Mouse (Mus musculus): Measurements from ENCODE around the gene Nfib.

Gene Nfib

DNA sequence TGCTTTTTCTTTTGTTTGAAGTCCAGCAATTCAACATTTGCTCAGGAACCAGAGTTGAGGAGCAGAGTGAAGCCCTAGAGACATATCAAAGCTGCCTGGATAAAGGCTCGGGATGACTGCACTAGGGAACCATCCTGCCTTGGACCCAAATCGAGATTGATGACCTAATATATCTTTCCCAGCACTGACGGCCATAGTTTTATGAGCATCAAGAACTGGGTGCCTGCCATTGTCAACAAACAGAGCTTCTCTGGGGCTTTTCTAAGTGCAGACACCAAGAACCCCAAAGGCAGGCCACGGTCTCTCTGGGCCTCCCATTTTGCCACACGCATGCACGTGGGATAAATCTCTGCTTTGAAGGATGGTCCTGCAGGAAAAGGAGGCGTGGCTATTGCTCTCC, 153.3 kb downstream of the Nfib start:
- no peak for TF ChIP-seq GATA4 (IDR thresholded peaks at IDR 0.05; ENCODE audit: insufficient replicate concordance, low read length)

DNA sequence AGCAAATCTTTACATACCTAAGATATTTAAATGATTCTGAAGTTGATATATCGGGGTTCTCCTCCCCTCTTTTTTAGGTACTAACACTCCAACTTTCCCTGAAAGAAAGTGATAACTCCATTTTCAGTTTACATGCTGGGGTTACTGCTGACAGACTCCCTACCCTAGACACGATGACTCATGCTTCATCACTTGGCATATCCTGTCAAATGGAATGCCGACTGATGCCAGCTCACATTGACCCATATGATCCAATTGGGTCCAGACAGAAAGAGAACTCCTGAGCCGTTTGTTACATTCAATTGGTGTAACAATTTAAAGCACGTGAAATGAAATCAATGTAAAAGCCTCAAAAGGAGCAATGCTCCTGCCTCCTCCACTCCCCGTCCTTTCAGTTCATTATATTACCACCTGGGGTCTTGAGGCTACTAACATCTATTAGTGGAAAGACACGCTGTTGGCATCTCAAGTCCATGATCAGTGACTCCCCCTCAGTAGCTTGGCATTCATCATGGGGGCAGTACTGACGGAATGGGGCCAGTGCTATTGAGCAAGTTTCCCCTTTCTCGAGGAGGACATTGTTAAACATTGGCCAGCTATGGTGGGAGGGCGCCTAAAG, 155.7 kb downstream of the Nfib start:
- TF ChIP-seq GATA4 (IDR thresholded peaks at IDR 0.05; ENCODE audit: insufficient replicate concordance, low read length) = no peak

DNA sequence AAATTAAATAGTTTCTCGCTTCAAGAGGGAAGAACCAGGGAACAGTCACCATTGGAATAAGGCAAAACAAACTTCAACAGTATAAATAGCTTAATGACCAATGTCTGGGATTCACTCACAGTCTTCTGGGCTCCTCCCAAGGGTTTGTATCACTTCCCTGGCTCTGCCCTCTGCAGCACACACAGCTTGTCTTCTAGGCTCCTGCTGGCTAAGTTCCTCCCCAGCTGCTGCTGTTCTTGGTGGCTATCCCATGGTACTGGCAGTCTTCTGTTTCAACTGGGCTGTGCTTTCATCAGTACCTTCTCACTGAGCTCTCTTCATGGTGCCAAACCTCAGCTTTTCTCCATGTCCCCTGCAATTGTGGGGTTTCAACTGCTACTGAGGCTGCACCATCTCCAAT, 157.3 kb downstream of the Nfib start:
- no peak for TF ChIP-seq GATA4 (IDR thresholded peaks at IDR 0.05; ENCODE audit: insufficient replicate concordance, low read length)

DNA sequence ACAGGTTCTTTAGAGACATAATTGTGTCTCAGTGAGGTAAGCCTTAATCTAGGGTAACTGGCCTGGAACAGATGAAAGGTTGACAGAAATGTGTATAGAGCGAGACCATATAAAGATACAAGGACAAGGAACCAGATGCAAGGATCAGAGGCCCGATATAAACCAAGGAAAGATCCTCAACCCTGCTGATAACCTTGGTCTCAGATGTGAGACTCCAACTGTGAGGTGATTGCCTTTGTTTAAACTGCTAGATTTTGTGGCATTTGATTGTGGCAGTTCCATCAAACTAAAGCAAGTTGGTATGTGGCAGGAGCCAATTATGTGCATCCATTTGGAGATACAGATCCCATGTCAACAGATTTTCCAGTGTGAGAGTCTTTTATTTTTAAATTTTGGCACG, 161.6 kb downstream of the Nfib start:
- no peak for TF ChIP-seq GATA4 (IDR thresholded peaks at IDR 0.05; ENCODE audit: insufficient replicate concordance, low read length)

DNA sequence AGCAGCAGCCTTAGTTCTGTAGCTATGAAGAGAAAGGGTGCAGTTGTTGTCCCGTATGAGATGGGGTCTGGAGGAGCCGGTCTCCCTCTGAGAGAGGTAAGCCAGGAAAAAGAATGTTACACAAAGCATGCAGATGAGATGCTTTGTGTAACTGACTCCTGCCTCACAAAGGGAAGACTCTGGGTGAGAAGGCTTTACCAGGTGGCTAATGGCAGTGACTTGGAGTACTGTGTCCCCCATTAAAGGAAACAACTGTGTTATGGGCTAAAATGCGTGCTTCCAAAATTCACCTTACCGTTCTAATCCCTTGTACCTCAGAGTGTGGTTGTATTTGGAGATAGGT, 162.2 kb downstream of the Nfib start:
- TF ChIP-seq GATA4 (IDR thresholded peaks at IDR 0.05; ENCODE audit: insufficient replicate concordance, low read length) = no peak

DNA sequence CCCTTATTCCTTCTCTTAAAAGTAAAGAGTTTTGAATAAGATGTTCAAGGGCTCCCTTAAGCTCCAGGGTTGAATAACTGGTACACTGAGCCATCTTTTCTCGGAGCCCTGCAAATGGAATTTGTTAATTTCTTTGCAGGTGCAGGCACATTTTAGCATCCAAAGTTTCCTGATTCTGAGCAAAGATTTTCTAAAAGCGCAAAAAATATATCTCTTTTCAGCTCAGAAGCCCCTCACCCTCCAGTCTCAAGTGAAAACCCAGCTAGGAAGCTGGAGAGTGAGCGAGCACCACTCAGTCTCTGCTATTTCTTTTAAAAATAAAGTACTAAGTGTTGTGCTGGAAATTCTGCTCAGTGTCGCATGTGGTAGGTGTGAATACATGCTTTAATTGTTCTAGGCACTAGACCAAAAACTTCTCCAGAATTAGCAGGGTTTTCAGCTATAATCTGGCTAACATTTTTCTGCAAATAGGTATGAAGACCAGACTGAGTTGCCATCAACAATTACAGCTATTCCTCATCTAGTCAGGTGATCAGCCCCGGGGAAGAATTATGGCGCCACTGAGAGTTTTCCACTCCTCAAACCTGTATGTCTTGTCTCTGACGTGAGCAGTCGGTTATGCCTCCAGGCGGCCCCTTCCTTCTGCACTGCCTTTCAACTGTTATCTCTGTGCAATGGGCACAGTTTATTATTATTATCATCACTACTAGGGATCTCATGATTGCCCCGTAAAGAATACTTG, 162.7 kb downstream of the Nfib start:
- TF ChIP-seq GATA4 (IDR thresholded peaks at IDR 0.05; ENCODE audit: insufficient replicate concordance, low read length) = no peak

DNA sequence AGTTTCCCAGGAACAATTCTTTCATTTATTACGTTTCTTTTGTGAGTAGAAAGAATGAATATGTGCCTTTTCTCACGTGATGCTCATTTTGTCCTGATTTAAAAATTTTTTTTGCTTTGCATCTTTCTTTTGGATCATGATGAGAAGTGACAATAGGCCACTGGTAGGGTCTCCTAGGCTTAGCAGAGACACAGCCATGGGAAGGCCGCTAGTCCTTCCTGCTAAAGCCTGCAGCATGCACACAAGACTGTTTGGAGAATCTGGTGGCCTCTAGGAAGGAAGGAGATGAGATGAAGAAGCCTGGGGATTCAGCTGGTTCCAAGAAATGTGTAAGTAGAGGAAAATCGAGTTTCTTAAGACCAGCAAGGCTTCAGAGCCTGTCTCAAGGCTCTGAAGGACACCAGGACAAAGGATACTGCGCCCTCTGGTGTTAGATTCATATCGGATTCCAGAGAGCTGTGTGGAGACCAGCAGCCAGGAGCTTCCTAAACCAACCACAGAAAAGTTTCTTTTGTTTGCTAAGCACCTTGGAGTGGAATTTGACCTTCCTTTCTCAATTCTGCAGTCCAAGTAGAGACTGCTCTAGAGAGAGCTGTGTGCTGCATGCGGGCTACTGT, 163.5 kb downstream of the Nfib start:
- peak; percentile 77; the same call in 1 of the 2 replicates for TF ChIP-seq GATA4 (IDR thresholded peaks at IDR 0.05; ENCODE audit: insufficient replicate concordance, low read length)

DNA sequence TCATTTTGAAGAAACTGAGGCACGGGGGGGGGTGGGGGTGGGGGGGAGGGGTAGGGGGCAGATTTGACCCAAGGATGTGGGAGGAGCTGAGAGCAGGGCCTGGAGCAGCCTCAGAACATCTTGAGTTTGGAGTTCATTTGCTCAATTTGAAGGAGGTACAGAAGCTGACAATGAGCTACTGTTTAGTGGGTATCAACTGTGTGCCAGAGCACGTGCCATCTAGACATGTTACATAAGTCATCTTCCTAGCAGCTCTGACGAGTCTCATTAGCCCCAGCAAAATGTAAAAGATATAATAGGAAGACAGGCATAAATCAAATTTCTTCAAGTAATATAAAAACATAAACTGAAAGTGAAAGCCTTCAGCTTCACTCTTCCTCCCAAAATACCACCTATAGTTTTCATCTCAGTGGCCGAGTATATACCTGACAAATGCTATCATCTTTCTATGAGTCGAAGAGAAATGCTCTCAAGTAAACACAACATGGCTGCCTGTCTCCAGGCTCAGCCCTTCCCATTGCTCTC, 165.0 kb downstream of the Nfib start:
- no peak for TF ChIP-seq GATA4 (IDR thresholded peaks at IDR 0.05; ENCODE audit: insufficient replicate concordance, low read length)

DNA sequence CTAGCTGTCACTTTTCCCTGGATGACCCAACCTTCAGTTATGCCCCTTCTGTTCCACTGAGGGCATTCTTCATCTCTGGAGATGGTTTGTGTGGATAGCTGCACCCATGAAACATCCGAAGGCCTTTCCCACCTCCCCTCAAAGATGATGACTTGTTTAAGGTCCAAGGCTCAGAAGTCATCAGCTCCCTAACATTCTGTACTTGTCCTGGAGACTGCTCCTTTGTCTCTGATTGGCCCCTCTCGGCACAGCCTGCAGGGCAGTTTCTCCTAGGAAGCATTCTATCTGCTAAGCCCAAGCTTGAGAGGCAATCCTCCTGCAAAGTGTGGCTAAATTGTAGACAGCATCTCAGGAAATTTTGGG, 165.5 kb downstream of the Nfib start:
- no peak for TF ChIP-seq GATA4 (IDR thresholded peaks at IDR 0.05; ENCODE audit: insufficient replicate concordance, low read length)

DNA sequence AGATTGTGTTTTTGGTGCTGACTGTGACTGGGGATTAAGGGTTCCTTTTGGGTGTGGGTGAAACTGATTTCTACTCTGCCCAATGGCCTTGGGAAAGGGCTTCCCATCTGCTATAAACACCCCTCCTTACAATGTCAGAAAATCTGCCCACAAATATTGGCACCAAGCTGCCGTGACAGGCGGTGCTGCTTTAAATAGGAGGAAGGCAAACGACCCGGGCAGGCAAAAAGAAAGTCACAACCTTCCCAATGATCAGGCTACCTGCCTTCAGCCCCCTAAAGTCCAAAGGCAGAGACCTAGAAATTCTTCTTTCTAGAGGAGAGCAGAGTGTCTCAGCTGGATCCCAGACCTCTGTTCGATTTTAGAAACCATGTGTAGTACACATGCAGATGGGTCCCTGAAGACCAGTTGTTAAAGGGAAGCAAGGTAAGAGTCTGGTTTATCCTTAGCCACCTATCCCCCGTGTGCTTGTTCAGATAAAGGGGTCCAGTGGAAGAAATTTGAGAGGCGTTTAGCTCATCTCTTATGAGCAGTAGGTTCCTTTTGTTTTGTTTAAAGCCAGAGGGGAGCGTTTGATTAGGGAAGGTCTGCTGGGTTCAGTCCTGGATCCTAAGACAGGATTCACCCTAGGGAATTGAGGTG, 166.0 kb downstream of the Nfib start:
- TF ChIP-seq GATA4 (IDR thresholded peaks at IDR 0.05; ENCODE audit: insufficient replicate concordance, low read length) = no peak

DNA sequence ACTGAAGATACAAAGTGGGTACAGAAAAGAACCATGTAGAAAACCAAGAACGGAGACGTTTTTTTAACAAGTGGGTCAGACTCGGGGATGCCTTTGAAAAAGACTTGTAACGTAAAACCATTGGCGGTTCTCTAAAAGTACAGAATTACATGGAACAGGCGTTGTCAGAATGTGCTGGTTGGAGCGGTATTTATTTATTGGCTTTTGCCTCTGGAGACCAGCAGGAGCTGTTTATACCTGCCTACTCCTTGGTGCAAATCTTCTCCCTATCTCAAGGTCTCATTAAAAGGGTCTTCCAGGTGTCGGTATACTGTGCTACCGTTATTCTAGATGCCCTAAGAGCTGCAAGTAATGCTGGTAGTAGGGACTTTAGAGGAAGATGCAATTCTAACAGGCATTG, 166.7 kb downstream of the Nfib start:
- TF ChIP-seq GATA4 (IDR thresholded peaks at IDR 0.05; ENCODE audit: insufficient replicate concordance, low read length) = no peak

DNA sequence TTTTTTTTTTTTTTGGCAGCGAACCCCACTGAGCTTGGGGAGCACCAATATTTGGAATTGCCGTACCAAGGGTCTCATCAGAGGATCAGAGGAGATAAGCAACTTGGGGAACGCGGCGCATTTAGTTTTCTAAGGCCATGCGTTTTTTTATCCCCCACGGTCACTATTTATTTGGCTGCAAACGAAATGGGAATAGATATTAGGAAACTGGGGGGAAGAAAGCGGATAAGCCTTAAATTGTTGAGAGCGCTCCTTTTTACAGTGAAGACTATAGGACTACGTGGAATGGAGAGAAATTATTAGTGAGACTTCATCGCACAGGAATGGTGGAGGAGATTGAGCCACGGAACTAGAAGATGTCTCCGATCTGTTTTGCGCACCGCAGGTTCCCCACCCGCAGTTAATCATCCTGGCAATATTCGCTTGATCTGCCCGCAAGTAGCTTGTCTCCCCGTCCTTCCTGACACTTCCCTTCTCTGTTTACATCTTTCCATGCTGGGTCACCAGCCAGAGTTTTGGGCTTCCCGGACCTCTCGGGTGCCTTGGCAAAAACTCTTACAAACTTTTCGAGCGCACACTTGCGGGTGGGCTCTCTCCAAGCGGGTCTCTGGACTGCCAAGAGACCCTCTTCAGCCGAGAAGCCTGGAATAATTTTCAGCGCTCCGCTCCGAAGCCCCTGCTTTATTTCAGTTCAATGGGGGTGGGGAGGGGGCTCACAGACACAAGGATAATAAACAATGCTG, 167.3 kb downstream of the Nfib start:
- no peak; the same call in 1 of the 2 replicates for TF ChIP-seq GATA4 (IDR thresholded peaks at IDR 0.05; ENCODE audit: insufficient replicate concordance, low read length)

DNA sequence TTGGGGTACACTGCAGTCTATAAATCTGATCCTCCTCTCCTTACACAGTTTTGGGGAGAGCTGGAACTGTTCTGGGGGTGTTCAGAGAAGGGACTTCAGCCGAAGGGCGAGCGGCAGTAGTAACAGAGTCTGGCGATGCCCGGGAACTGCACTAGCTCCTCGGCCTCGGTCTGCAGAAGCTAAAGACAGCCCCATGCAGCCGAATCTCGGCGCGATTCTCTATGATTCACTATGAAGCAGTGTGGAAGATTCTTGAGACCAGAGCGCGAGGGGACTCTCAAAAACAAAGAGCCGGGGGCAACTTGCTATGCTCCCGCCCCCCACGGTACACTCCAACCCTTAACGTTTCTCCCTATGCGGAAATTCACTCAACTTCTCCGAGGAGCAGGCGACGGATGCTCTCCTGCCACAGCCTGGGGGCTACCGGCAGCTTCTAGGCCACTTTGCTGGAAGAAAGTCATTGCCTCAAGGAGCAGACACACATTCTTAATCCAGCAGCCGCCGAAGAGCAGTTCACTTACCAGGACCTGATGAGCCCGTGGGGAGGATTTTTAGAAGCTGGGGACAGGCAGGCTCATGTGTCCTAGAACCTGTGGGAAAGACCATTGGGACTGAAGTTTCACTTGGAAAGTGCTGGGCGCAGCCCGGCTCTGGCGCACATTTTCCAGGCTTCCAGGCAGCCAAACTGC, 168.1 kb downstream of the Nfib start:
- TF ChIP-seq GATA4 (IDR thresholded peaks at IDR 0.05; ENCODE audit: insufficient replicate concordance, low read length) = no peak

DNA sequence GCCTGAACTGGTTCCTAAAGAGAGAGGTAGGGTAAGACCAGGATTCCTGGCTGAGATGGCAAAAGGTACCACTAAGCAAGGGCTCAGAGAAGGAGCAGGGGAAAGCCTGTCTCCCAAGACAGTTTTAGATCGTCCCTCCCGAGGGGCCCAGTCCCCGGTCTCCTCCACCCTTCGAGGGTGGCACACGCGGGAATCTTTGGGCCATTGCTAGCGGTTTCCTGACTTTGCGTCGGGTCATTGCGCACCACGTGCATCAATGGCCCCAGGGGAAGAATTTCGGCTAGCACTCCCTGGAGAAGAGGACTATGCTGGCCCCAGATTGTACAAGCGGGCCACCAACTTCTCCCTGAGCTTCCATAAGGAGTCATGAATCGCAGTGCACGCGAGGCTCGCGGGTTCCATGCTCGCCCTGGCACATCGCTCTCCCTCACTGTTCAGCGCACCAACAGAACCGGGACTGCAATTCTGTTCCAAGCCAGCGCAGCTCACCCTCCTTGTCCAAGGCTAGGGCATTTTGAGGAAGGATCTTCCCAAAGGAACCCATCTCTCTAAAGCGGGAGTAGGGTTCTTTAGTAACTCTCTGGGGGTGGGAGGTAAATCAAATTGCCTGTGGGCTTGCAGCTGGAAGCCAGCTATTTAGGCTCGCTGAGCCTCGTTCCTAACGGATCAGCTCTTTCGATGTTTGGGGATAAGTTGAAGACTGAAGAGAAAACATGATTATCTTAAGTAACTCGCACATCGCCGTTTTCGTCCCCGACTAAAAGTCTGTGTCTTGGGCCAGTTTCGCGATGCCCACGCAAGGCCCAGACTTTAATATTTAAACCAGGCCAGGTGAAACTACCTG, 168.9 kb downstream of the Nfib start:
- TF ChIP-seq GATA4 (IDR thresholded peaks at IDR 0.05; ENCODE audit: insufficient replicate concordance, low read length) = no peak
